Mouse (Mus musculus): ENCODE measurements at regions not wholly inside any gene's neighbourhood (a gene's known extent, or its start where the extent isn't known, plus 50 kb on each side); places are given as distances from the start of the nearest gene placed in this dataset.

- no peak for TF ChIP-seq GATA1 (IDR thresholded peaks at IDR 0.05; ENCODE audit: low read length)
- TF ChIP-seq TAL1 (IDR thresholded peaks at IDR 0.05; ENCODE audit: low read length), result no peak
These were observed 211.0 kb downstream of the Cryba4 start for GRCm38 (mm10) chr5:112041285-112041684.

Data from erythroblast, embryonic 14.5 days (primary cell).